Mouse (Mus musculus) spleen, adult 2 months (tissue): Measurements from ENCODE around the gene Ptpro. TPM values are rescaled to one million over a fixed set of nuclear protein-coding genes. Genes with fewer than 3 reads are reported as not detected.

Source experiments
- DNase-seq, 2 experiments: peaks; one replicate each; pipeline versions ENCODE4 v3.0.0 to v3.0.0-alpha.2; 2012 to 2021; ENCODE audit warnings: low spot score in 2 of 2, low read depth in 1 of 2
- H3K27ac ChIP-seq: fragments of 200-500 bp; 2 replicates; pipeline ENCODE4 v1.5.1; 2012; ENCODE audit warnings: low read length, inconsistent platforms; ENCODE audit not compliant: insufficient read depth
- H3K27me3 ChIP-seq: fragments of 200-500 bp; 2 replicates; pipeline ENCODE4 v1.6.1; 2012; ENCODE audit warnings: mild to moderate bottlenecking, moderate library complexity, low read length, inconsistent platforms; ENCODE audit not compliant: control insufficient read depth, insufficient read depth
- H3K36me3 ChIP-seq: fragments of 200-500 bp; 2 replicates; pipeline ENCODE4 v1.6.1; 2012; ENCODE audit warnings: mild to moderate bottlenecking, low read length, inconsistent platforms; ENCODE audit not compliant: control insufficient read depth, insufficient read depth
- H3K4me1 ChIP-seq: fragments of 200-500 bp; 2 replicates; pipeline ENCODE4 v1.6.1; 2011; ENCODE audit warnings: inconsistent platforms; ENCODE audit not compliant: control insufficient read depth, insufficient read depth, insufficient read length
- H3K4me3 ChIP-seq: fragments of 200-500 bp; 2 replicates; pipeline ENCODE4 v1.5.1; 2011; ENCODE audit warnings: mild to moderate bottlenecking, inconsistent platforms; ENCODE audit not compliant: insufficient read depth, insufficient read length; ENCODE audit errors: extremely low read depth
- CTCF ChIP-seq: fragments of 200-500 bp; IDR thresholded peaks from 2 replicates; pipeline ENCODE4 v1.5.1; 2011; ENCODE audit warnings: mild to moderate bottlenecking, inconsistent platforms; ENCODE audit not compliant: insufficient read depth, insufficient read length, insufficient replicate concordance; ENCODE audit errors: extremely low read depth
- POLR2A ChIP-seq: fragments of 200-500 bp; IDR thresholded peaks from 2 replicates; pipeline ENCODE4 v1.6.1; 2011; ENCODE audit warnings: low read depth, low read length, inconsistent platforms
- WGBS: fragments of 180-500 bp; shearing (Covaris S2); methylation state at CpG from one replicate; pipeline ENCODE4 v1.1.7; 2018; 5-methylcytosine and 5-hydroxymethylcytosine counted together
- polyA plus RNA-seq: library from polyadenylated mRNA; depleted of rRNA; stranded (reverse); fragments of >200 nt; gene quantifications from 2 replicates; pipeline ENCODE4 v1.2.3, GENCODE M21; 2012; rRNA removed

Gene Ptpro
- polyA plus RNA-seq, 1 experiment: 3.1 TPM

DNA sequence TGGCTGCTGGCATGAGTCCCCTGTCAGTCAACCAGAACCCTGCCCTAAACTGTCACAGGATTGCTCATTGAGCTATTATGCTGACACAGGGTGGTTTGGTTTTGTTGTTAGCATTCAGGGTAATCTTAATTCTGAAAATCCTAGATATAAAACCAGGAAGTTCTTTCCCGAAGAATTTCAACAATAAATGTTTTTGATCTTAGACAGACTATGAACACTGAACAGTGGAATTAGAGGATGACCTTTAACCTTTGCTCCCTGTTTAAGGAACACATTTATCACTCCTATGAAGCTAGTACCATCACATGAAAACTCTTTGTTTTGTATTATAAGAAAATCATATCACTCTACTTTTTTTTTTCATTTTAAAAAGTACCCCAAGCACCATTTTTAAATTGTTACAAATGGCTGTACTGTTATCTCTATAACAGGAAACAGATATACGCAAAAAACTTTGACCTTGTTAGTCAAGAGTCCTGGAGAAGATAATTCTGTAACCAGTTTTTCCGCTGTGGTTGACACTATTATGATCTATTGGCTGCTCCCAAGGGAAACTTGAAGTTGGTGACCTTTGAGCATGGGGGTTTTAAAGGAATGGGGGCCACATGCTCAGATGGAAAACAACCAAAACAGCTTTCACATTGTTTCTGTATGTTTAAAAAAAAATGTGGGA lies 253.6 kb downstream of the Ptpro start:
- Histone ChIP-seq H3K27me3 (no peaks in the 10 kb centered on the region), H3K4me1 (no peaks in the 10 kb centered on the region), H3K27ac (no peak overlapping the region), H3K4me3 (no peak overlapping the region), H3K36me3 (peaks cover 3% of the 10 kb centered on the region)
- TF ChIP-seq CTCF (no peak), POLR2A (no peak)
- WGBS: 78% methylated on average over 3 of the region's 3 CpGs
- no peak for DNase-seq

GRCm38 (mm10) chr6:137506563-137506962 lies 254.4 kb downstream of the Ptpro start:
- 94% methylated on average over 7 of the region's 7 CpGs for WGBS
- Histone ChIP-seq H3K36me3 (peaks cover 3% of the 10 kb centered on the region), H3K4me1 (no peaks in the 10 kb centered on the region), H3K27me3 (no peaks in the 10 kb centered on the region), H3K4me3 (no peak overlapping the region), H3K27ac (no peak overlapping the region)
- TF ChIP-seq POLR2A (no peak), CTCF (no peak)
- DNase-seq: no peak

- no peak for TF ChIP-seq CTCF
- TF ChIP-seq POLR2A: no peak
- Histone ChIP-seq H3K4me1 (no peaks in the 10 kb centered on the region), H3K36me3 (peaks cover 3% of the 10 kb centered on the region), H3K27me3 (no peaks in the 10 kb centered on the region), H3K4me3 (no peak overlapping the region), H3K27ac (no peak overlapping the region)
- 97% methylated on average over 19 of the region's 19 CpGs for WGBS
- no peak for DNase-seq
Measured at GRCm38 (mm10) chr6:137508936-137509335, 256.8 kb downstream of the Ptpro start.

DNA sequence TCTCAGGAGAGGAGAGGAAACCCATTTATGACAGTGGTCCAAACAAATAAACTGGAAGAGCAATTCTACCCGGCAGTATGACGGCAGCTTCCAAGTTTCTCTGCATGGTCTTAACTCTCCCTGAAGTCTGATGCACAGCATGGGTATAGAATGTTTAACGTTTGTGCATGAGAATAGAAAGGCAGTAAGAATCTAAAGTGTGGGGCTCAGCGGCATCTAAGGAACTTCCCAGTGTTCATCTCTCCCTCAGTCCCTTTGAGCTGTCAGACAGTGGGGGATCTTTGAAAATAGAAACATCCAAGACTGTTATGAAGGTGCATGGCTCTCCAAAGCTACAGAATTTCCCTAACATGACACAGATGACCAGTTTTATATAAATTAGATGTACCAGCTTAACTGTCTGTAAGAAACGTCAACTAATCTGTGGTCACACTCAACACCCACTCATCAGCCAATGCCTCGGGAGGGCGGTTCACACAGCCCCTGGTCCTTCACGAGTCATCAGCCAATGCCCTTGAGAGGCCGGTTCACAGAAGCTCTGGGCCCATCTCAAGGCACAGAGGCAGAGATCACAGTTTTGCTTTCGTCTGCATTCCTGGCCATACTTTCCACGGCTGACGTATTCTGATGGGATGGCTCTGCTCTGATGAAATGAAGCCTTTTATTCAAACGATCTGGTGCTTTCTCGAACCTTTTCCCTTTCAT lies 257.4 kb downstream of the Ptpro start:
- Histone ChIP-seq H3K4me3 (no peak overlapping the region), H3K36me3 (peaks cover 3% of the 10 kb centered on the region), H3K4me1 (no peaks in the 10 kb centered on the region), H3K27ac (no peak overlapping the region), H3K27me3 (no peaks in the 10 kb centered on the region)
- TF ChIP-seq POLR2A: no peak
- no peak for TF ChIP-seq CTCF
- no peak for DNase-seq
- WGBS: 90% methylated on average over 14 of the region's 14 CpGs

GRCm38 (mm10) chr6:137512753-137513152 lies 260.6 kb downstream of the Ptpro start:
- DNase-seq: no peak
- no peak for TF ChIP-seq POLR2A
- TF ChIP-seq CTCF: no peak
- Histone ChIP-seq H3K27ac (no peak overlapping the region), H3K4me1 (no peaks in the 10 kb centered on the region), H3K36me3 (no peaks in the 10 kb centered on the region; the same call in 1 of the 2 replicates), H3K4me3 (no peak overlapping the region), H3K27me3 (no peaks in the 10 kb centered on the region)
- 60% methylated on average over 5 of the region's 5 CpGs for WGBS

Other genes with a start within 250 kb of the Ptpro start
- 0.07 and 0.18 TPM in 2 replicates for gene Rerg, start 81.8 kb upstream of the Ptpro start, polyA plus RNA-seq